Mouse (Mus musculus) ES-Bruce4 (cell line): ENCODE results near the gene Slc9a8.

Source experiments
- CTCF ChIP-seq: IDR thresholded peaks from one replicate; pipeline ENCODE4 v1.8.1; 2011; ENCODE audit warnings: low read depth, low read length
- EP300 ChIP-seq: IDR thresholded peaks from 2 replicates; pipeline ENCODE4 v1.6.1; 2011; ENCODE audit warnings: low read depth, low read length; ENCODE audit not compliant: insufficient read depth
- POLR2A ChIP-seq: IDR thresholded peaks from one replicate; pipeline ENCODE4 v1.8.1; 2011; ENCODE audit warnings: low read length; ENCODE audit not compliant: insufficient read depth

DNA sequence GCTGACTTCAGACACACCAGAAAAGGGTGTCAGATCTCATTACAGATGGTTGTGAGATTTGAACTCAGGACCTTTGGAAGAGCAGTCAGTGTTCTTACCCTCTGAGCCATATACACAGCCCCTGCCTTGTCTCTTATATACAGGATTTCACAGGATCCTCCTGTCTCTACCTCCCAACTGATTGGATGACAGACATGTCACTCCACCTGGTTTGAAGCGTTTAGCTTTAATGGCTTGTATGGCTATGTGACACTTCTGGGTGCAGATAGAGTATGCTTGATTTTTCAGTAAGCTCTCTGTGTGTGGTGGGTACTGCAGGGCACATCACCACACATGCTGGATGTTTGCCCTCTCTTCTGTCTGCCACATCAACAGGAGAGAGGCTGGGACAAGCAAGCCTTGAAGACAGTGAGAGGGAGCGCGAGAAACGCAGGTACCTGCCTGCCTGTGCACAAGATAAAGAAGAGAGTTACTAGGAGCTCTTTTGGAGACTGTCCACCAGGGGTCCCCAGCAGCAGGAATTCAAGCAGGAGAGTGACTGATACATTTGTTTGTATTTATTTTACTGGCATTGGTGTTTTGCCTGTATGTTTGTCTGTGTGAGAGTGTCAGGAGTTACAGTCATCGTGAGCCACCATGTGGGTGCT, 98.2 kb downstream of the Slc9a8 start:
- TF ChIP-seq POLR2A, result no peak
- peak; percentile 46 for TF ChIP-seq CTCF
- TF ChIP-seq EP300, result no peak
